Mouse (Mus musculus): Measurements from ENCODE around the gene Cd300lf. TPM values are rescaled to one million over a fixed set of nuclear protein-coding genes. Genes with fewer than 3 reads are reported as not detected.
A peak's percentile ranks its signal among the peaks of the same experiment; 100 is the strongest.

Gene Cd300lf
- total RNA-seq, 2 experiments from 2014 or later = 0.30 to 0.48 TPM

DNA sequence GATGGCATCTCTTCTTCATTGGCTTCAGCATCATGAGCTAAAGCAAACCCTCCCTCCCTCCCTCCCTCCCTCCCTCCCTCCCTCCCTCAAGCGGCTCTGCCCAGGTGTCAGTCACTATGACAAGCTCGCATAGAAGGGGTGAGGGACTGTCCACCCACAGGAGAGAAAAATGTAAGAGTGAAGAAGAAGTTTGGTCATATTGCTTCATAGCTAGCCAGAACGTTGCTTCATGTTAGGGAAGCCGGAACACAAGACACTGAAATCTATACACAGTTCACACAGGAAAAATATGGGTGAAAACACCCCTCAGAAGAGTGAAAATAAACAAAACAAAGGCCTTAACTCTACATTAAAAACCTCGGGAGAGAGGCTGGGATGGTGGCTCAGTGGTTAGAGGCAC is 23.5 kb downstream of the Cd300lf start:
- DNase-seq = no peak
- intact Hi-C loops (cut with DNase I) = no loop called here

DNA sequence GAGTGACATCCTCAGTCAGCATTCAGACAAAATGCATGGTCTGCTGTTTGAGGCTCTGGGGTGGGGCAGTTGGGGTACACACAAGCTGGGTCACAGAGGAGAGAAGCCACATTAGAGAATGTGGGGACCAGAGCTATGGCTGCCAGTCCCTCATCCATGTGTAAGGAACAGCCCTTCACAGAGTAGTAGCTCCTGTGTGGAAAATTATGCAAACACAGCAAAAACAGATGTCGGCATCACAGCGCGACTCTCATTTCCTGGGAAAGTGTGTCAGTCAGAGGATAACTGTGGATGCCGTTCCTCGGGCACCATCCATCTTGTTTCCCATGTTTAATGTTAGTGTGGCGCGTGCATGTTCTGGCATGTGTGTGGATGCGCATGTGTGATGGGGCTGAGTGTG is 25.6 kb downstream of the Cd300lf start:
- DNase-seq = no peak

DNA sequence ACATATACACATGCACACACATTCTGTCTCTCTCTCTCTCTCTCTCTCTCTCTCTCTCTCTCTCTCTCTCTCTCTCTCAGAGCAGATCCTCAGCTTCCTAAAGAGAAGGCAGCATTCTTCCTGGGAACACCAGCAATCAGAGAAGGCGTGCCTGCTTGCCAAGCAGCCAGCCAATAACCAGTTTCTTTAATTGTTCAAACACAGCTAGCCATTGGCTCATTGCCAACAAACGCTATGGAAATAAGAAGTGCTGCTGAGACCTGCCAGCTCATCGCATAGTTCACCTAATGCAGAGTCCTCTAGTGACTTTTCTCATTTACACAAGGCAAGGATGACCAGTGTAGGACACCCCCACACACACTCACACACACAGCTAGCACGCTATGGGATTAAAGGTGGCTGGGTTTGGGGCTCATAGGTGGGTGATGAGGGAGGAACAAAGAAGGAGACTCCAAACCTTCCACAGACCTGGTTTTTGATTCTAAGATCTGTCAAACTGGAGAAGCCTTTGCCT is 26.3 kb downstream of the Cd300lf start:
- peak; percentile 14 for DNase-seq
- intact Hi-C loops (cut with DNase I) = no loop called here

More for the DNA sequence above, 25.6 kb downstream of the Cd300lf start:
- intact Hi-C loops (cut with DNase I) = no loop called here

DNA sequence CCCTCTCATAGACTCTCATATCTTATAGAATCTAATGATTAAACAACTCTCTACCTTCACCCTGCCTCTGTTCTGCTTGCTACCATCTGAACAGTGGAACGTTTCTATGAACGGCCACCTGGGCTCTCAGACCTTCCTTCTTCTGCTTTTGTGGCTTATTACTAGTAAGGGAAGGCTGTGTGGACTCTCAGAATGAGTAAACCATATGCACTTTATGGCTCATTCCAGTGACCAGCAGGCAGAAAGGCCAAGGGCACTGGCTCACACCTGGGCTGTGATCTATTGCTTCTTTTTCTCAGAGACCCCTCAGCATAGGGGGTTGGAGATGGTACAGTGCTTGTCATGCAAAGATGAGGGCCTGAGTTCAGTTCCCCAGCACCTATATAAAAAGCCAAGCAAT is 27.2 kb downstream of the Cd300lf start:
- intact Hi-C loops (cut with DNase I) = no loop called here
- no peak for DNase-seq

DNA sequence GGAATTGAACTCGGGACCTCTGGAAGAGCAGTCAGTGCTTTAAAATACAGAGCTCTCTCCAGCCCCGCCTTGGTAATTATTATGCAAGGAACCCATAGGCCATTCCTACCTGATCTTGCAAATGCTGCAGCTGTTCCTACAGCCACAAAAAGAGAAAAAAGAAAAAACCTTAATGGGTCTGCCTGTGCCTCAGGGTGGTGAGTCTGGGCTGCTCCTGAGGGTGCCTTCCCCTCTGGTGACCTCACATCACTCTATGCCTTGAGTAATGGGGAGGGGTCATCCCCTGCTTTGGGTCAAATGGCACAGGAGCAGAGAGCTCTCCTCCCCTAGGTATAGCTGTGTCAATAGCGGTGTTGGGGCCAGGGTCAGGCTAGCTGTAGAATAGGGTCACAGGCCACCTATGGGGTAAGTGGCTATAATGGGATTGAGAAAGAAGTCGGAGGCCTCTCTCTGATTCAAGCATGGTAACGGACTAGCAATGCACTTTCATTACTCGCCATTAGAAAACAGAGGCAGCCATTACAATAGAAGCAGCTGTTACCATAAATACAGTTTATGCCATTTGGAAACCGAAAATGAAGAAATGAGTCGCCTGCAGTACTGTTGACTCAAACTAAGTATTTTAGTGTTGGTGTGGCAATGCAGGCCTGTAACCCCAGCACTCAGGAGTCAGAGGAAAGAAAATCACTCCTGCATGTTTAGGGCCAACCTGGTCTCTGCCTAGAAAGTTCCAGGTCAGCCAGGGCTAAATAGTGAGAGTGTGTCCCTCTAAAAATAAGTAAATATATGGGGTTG is 28.8 kb downstream of the Cd300lf start:
- intact Hi-C loops (cut with DNase I) = no loop called here
- no peak for DNase-seq

DNA sequence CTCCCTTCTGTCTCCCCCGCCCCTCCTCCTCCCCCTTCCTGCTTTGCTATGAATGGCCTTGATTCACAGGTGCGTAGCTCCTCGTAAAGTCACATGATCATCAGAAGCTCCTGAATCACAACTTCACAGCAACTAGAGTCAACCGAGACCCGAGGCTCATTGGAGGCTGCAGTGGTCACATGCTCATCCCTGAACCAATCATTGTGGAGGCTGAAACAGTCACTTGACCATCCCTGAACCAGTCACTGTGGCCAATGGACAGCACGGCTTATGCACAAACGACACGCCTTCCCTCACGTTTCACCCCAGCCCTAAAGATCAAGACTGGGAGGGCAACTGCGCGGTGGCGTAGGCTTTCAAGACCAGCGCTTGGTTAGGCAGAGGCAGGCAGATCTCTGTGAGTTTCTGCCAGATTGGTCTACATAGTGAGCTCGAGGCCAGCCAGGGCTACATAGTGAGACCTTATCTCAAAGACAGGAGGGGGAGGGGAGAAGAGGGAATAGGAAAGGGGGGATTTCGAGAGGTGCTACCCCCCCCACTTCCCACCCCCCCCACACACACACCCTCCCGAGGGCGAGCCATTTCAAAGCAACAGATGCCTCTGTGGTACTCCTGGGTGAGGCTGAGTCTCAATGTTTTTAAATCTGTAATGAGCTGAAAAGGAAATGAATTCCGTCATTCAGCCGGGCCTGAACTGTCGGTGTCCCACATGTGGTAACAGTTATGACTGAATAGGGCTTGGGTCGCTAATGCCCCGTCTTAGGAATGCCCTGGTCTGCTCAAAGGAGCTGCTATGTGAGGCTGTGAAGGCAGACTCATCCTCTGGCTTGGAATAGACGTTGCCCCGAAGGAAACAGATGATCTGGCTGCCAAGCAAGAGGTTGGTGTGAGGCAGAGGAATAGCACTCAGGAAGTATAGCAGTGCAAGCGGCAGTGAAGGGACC is 30.1 kb downstream of the Cd300lf start:
- intact Hi-C loops (cut with DNase I) = no loop called here
- DNase-seq = no peak

DNA sequence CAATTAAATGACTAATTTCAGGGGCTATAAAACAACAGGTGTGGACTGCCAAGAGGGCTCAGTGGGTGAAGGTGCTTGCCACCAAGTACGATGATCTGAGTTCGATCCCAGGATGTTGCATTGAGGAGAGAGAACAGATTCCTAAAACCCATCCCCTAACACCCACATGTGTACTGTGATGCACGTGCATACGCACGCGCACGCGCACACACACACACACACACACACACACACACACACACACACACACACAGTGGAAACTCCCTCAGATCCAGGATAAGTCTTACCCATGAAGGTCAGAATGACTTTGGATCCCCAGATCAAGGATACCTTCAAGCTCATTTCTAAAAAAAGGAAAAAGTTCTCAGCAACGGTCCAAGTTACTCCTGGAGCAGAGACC is 31.7 kb downstream of the Cd300lf start:
- intact Hi-C loops (cut with DNase I) = no loop called here
- no peak for DNase-seq

DNA sequence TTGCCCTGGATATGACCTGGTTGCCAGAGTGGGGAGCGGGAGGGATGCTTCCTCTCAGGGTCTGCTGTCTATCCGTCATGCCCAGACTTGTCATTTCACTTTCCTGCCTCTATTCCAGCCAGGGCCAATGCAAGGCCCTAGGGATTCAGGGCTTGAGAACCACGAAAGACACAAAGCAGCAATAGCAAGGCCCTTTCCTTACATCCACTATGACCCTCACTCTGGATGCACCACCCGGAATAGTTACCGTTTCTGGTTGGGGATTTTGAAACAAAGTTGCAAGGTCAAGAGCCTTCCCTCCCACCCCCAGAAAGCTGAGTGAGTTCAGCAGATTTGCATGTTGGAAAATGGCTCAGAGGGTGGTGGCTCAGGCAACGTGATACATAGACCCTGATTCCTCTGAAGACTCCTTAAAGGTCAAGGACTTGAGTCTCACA is 32.2 kb downstream of the Cd300lf start:
- DNase-seq = no peak
- intact Hi-C loops (cut with DNase I) = no loop called here

DNA sequence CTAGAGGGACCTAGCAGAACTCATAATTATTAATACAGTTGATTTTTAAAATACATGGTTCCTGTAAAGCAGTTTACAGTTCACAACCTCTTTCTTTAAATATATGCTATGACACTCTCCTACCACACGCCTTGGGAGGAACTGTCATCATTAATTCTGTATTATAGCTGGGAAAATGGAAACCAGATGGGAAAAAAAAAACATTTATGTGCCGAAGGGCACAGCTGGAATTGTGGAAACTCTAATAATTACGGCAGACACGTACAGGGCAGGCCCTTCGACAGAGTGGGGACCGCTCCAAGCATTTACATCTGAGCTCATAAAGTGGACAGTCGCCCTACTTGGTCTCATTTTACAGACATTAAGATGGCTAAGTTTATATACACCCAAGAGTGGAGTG is 33.1 kb downstream of the Cd300lf start:
- no peak for DNase-seq
- intact Hi-C loops (cut with DNase I) = no loop called here

DNA sequence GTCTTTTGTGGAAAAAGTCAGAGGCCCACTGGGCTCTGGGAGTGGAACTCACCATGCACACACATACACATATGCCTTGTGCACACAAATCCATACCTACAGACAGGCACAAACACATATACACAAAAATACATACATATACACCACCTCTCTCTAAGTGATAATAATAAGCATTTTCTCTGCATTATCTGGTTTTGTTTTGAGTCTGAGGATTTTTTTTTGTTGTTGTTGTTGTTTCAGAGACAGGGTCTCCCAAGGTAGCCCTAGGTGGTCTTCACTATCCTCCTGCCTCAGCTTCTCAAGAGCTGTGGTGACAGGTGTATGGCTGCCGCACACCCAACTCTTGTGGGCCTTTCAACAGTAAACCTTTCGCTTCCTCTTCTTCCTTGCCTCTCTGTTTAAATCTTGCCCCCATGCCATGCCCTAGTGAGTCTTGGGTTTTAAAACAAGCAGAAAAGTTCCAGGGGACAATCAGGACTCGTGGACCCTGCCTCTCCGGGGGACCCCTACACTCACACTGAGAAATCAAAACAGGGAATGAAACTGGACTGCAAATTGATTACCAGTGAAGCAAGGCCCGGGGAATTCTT is 33.7 kb downstream of the Cd300lf start:
- intact Hi-C loops (cut with DNase I) = no loop called here
- DNase-seq = no peak

DNA sequence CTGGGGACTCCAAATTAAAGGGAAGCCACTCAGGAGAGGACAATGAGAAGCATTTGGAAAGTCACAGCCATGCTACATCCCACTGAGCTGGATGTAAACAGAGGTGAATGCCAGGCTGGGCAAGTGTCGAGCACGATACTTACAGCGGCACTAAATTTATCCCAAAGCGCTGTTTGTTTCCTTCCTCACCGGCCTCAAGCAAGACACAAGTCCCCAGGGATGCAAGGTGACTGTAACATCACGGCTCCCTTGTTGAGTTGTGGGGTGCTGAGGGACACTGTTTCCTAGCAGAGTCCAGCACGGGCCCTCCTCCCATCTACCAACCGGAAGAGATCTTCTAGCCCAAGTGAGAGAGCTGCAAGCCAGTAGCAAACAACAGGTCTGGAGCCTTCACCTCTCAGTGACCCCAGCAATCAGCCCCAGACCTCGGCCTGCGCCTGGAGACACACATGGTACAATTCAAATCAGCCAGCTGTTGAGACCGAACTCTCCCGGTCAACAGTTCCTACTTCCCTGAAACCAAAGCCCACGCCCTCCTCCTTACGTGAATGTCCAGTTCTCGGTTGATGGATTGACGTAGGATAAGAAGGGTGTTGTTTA is 34.5 kb downstream of the Cd300lf start:
- intact Hi-C loops (cut with DNase I) = no loop called here
- DNase-seq = no peak

DNA sequence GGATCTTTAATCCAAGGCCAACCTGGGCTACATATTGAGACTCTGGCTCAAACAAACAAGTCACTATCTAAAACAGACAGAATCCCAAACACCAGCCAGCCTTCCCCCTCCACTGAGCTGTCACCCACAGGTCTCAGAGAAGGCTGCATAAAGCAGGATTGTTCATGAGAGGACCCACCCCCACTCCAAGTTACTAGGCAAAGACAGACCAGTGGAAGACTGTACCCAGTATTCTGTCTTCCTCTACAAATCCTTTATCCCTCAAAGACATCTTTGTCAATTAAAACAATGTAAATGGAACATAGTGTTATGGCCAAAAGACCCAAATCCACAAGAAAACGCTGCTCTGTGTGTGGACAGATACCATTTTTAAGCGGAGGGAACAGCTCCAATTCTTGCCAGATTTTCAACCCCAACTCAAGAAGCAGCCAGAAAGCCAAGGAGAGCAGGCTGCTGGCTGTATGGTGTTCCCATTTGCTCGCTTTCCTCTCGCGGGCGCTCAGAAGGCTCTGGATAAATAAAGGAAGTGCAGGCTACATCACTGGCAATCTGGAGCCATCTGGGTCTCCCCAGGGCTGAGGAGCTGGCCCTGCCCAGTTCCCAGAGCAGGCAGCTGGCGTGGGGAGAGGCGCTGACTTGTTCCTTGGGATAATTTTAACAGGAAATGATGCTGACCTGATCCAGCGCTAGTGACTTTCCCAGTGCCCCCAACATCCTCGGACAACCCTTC is 35.4 kb downstream of the Cd300lf start:
- intact Hi-C loops (cut with DNase I) = no loop called here
- DNase-seq = peak; percentile 50

DNA sequence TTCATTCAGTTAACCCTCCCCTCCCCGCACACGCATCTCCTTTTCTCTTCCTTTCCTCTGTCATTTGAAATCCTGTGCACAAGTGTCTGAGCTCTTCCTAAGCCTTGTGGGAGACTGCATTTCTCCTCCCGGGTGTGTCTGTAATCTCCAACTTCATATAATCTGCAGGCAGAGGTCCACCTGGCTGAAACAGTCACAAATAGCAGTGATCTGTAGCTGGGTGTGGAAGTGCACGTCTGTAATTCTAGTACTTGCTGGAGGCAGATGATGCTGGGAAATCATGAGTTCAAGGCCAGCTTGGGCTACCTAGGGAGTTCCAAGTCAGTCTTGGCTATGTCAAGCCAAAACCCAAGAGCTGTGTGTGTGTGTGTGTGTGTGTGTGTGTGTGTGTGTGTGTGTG is 41.7 kb downstream of the Cd300lf start:
- DNase-seq = no peak
- intact Hi-C loops (cut with DNase I) = no loop called here

DNA sequence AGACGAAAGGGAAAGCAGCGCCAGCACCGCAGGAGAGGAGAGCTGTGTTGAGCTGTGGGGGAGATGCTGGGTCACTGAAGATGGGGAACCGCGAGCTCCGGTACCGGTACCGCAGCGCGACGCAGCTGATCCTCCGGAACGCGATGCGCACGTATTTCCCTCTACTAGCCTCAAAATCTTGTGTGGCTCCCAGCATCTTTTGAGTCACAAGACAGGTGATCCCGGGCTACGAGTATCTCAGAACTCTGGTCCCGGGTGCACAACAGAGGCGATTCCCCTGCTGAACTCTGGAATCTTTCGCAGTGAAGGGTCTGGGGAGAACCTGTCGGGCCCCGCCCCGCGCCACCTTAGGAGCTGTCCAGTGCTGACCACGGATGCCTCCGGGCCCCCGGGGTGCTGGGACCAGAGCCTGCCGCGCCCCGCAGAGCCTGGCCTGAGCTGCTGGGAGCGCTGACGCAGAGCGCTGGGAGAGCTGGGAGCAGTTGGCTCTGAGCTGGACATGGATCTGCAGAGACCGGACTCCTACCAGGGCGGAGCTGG is 42.4 kb downstream of the Cd300lf start, which contains the start of gene Rab37:
Gene Rab37 (plus strand): TSS at position 70 of the 540 bp plus-strand sequence.
- DNase-seq = no peak

DNA sequence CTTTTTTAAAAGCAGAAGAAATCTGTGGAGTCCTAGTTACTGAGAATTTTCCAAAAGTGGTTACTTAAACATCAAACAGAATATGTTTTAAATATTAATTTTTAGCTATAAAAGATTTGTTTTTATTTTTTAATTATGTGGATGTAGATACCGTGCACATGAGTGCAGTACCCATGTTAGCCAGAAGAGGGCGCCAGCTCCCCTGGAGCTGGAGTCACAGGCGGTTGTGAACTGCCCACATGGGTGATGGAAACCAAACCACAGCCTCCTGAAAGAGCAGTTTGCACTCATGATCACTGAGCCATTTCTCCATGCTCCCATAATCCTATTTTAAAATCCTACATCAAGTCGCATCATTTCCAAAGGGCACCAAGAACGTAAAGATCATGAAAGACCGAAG is 43.9 kb downstream of the Cd300lf start:
- intact Hi-C loops (cut with DNase I) = loop anchor here (10.0 kb wide), 1 partner anchor 175 kb away; the partner anchor contains the start of gene Grin2c
- no peak for DNase-seq

More for the DNA sequence above, 42.4 kb downstream of the Cd300lf start, which contains the start of gene Rab37:
- intact Hi-C loops (cut with DNase I) = no loop called here

DNA sequence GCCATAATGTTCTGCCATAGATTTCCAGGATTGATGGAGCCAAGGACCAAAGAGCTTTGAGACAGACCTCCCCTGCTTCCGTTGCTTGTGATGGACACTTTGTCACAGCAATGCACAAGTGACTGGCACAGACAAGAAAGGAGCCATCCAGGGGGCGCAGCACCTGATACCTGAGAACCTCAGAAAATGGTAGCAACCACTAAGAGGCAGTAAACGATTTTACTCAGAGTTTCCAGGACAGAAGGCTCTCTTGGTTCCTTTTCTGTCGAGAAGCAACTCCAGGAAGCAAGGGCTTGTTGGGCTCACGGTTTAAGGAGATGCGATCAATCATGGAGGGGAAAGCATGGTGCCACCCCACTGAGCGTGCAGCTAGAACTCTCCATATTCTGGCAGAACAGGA is 47.6 kb downstream of the Cd300lf start:
- DNase-seq = no peak
- intact Hi-C loops (cut with DNase I) = loop anchor here (10.0 kb wide), 1 partner anchor 179 kb away; the partner anchor contains the start of gene Grin2c

DNA sequence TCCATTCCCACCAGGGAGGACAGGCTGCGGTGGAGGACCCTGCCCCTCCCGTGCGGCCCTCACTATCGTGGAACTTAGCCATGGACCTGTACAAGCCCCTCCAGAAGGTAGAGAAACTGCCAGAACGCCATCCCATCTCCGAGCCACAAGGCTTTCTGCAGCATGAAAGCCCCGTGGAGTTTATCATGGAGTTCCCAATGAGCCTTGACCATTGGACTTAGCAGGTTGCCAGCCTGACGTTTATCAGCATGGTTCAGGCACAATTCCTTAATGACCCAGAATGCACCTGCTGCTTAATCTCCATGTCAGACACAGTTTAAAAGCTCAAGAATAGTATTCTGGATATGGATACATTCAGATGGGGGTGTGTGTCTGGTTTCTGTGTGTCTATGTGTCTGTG is 48.7 kb downstream of the Cd300lf start:
- intact Hi-C loops (cut with DNase I) = loop anchor here (10.0 kb wide), 1 partner anchor 180 kb away; the partner anchor contains the start of gene Grin2c

DNA sequence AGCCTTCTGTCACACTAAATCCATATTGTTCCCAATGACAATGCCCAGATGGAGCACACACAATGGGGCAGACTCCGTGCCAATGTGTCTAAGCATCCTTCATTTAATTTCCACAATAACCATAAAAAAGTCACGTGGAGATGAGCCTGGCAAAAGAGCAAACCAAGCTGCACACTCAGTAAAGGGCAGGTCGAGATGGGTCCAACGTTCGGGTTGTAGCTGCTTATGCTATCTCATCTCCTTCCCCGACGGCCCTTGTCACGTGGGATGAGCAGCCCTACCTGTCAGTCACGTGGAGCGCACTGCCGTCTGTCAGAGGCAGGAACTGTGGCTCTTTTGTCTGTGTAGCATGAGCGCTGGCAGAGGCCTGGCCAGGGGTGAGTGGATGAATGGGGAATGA is 49.2 kb downstream of the Cd300lf start:
- intact Hi-C loops (cut with DNase I) = loop anchor here (5.0 to 10.0 kb wide), 2 partner anchors 68 to 180 kb away; partner anchors contain the start of gene Grin2c
- no peak for DNase-seq

More for the DNA sequence above, 48.7 kb downstream of the Cd300lf start:
- no peak for DNase-seq

Measured in left cerebral cortex, postnatal 4 days (tissue).